Mouse (Mus musculus): Measurements from ENCODE around the gene Fbh1. TPM values are rescaled to one million over a fixed set of nuclear protein-coding genes. Genes with fewer than 3 reads are reported as not detected.
A peak's percentile ranks its signal among the peaks of the same experiment; 100 is the strongest.

Gene Fbh1
- polyA plus RNA-seq, 1 experiment from 2014 or later: 125 TPM

- no peak overlapping the region for H3K9ac ChIP-seq (replicated peaks; ENCODE audit: low read depth, low read length)
- H3K27ac ChIP-seq (ENCODE audit: low read depth, low read length): no peak overlapping the region
- WGBS: 85% methylated on average over 5 of the region's 5 CpGs
- H3K27me3 ChIP-seq (ENCODE audit: control insufficient read depth, insufficient read depth, low read length): peaks cover 10% of the 10 kb centered on the region; the same call in 1 of the 2 replicates
- H3K4me1 ChIP-seq (ENCODE audit: control insufficient read depth, insufficient read depth, low read length): peaks cover 8% of the 10 kb centered on the region; the same call in 1 of the 2 replicates
- no peak for ATAC-seq (ENCODE audit: low read depth)
- H3K36me3 ChIP-seq (ENCODE audit: control insufficient read depth, insufficient read depth, low read length): no peaks in the 10 kb centered on the region
- no peak overlapping the region for H3K4me3 ChIP-seq (ENCODE audit: low read depth, low read length)
- no peak overlapping the region for H3K4me2 ChIP-seq (ENCODE audit: low read depth, low read length)
- H3K9me3 ChIP-seq (ENCODE audit: control insufficient read depth, low read length): no peaks in the 10 kb centered on the region
Measured at GRCm38 (mm10) chr2:11708538-11708937, 68.8 kb downstream of the Fbh1 start.

GRCm38 (mm10) chr2:11706746-11707065 is 70.7 kb downstream of the Fbh1 start:
- no peaks in the 10 kb centered on the region for H3K9me3 ChIP-seq (ENCODE audit: control insufficient read depth, low read length)
- H3K36me3 ChIP-seq (ENCODE audit: control insufficient read depth, insufficient read depth, low read length): no peaks in the 10 kb centered on the region
- peaks cover 8% of the 10 kb centered on the region; the same call in 1 of the 2 replicates for H3K4me1 ChIP-seq (ENCODE audit: control insufficient read depth, insufficient read depth, low read length)
- no peak overlapping the region for H3K9ac ChIP-seq (replicated peaks; ENCODE audit: low read depth, low read length)
- 38% methylated on average over 6 of the region's 6 CpGs for WGBS
- no peak for ATAC-seq (ENCODE audit: low read depth)
- H3K27me3 ChIP-seq (ENCODE audit: control insufficient read depth, insufficient read depth, low read length): peaks cover 10% of the 10 kb centered on the region; the same call in 1 of the 2 replicates
- peak overlapping the region; percentile 99 for H3K4me2 ChIP-seq (ENCODE audit: low read depth, low read length)
- no peak overlapping the region for H3K4me3 ChIP-seq (ENCODE audit: low read depth, low read length)
- no peak overlapping the region for H3K27ac ChIP-seq (ENCODE audit: low read depth, low read length)

GRCm38 (mm10) chr2:11706030-11706745 is 71.2 kb downstream of the Fbh1 start:
- Histone ChIP-seq H3K4me2 (ENCODE audit: low read depth, low read length) (peak overlapping the region; percentile 99), H3K36me3 (ENCODE audit: control insufficient read depth, insufficient read depth, low read length) (no peaks in the 10 kb centered on the region), H3K4me3 (ENCODE audit: low read depth, low read length) (peak overlapping the region; percentile 44), H3K9me3 (ENCODE audit: control insufficient read depth, low read length) (no peaks in the 10 kb centered on the region), H3K9ac (replicated peaks; ENCODE audit: low read depth, low read length) (peak overlapping the region; percentile 55), H3K27me3 (ENCODE audit: control insufficient read depth, insufficient read depth, low read length) (peaks cover 10% of the 10 kb centered on the region; the same call in 1 of the 2 replicates), H3K27ac (ENCODE audit: low read depth, low read length) (no peak overlapping the region), H3K4me1 (ENCODE audit: control insufficient read depth, insufficient read depth, low read length) (peaks cover 8% of the 10 kb centered on the region; the same call in 1 of the 2 replicates)
- 5% methylated on average over 28 of the region's 28 CpGs for WGBS
- ATAC-seq (ENCODE audit: low read depth): peak; percentile 65

- peak within 1 kb of the TSS; percentile 55 for H3K9ac ChIP-seq (replicated peaks; ENCODE audit: low read depth, low read length)
- H3K9me3 ChIP-seq (ENCODE audit: control insufficient read depth, low read length): no peaks in the 10 kb centered on the region
- peaks cover 10% of the 10 kb centered on the region; the same call in 1 of the 2 replicates for H3K27me3 ChIP-seq (ENCODE audit: control insufficient read depth, insufficient read depth, low read length)
- WGBS: under 1% methylated on average over 35 of the region's 37 CpGs
- no peak within 1 kb of the TSS for H3K27ac ChIP-seq (ENCODE audit: low read depth, low read length)
- ATAC-seq (ENCODE audit: low read depth): peak; percentile 79
- H3K4me2 ChIP-seq (ENCODE audit: low read depth, low read length): peak within 1 kb of the TSS; percentile 99
- H3K36me3 ChIP-seq (ENCODE audit: control insufficient read depth, insufficient read depth, low read length): no peaks in the 10 kb centered on the region
- peaks cover 8% of the 10 kb centered on the region; the same call in 1 of the 2 replicates for H3K4me1 ChIP-seq (ENCODE audit: control insufficient read depth, insufficient read depth, low read length)
- H3K4me3 ChIP-seq (ENCODE audit: low read depth, low read length): peak within 1 kb of the TSS; percentile 44
Measured at GRCm38 (mm10) chr2:11705201-11706025, 72.0 kb downstream of the Fbh1 start, which contains the start of gene Il15ra. Il15ra (plus strand) TSS chr2:11705290.

GRCm38 (mm10) chr2:11699905-11700304 is 77.5 kb downstream of the Fbh1 start:
- ATAC-seq (ENCODE audit: low read depth): no peak
- Histone ChIP-seq H3K4me3 (ENCODE audit: low read depth, low read length) (no peak overlapping the region), H3K36me3 (ENCODE audit: control insufficient read depth, insufficient read depth, low read length) (no peaks in the 10 kb centered on the region), H3K4me2 (ENCODE audit: low read depth, low read length) (no peak overlapping the region), H3K9ac (replicated peaks; ENCODE audit: low read depth, low read length) (no peak overlapping the region), H3K4me1 (ENCODE audit: control insufficient read depth, insufficient read depth, low read length) (no peaks in the 10 kb centered on the region), H3K27me3 (ENCODE audit: control insufficient read depth, insufficient read depth, low read length) (no peaks in the 10 kb centered on the region), H3K9me3 (ENCODE audit: control insufficient read depth, low read length) (no peaks in the 10 kb centered on the region), H3K27ac (ENCODE audit: low read depth, low read length) (no peak overlapping the region)
- WGBS: 91% methylated on average over 2 of the region's 2 CpGs

- Histone ChIP-seq H3K4me3 (ENCODE audit: low read depth, low read length) (no peak overlapping the region), H3K9ac (replicated peaks; ENCODE audit: low read depth, low read length) (no peak overlapping the region), H3K27ac (ENCODE audit: low read depth, low read length) (no peak overlapping the region), H3K36me3 (ENCODE audit: control insufficient read depth, insufficient read depth, low read length) (no peaks in the 10 kb centered on the region), H3K4me1 (ENCODE audit: control insufficient read depth, insufficient read depth, low read length) (no peaks in the 10 kb centered on the region), H3K4me2 (ENCODE audit: low read depth, low read length) (no peak overlapping the region), H3K9me3 (ENCODE audit: control insufficient read depth, low read length) (no peaks in the 10 kb centered on the region), H3K27me3 (ENCODE audit: control insufficient read depth, insufficient read depth, low read length) (no peaks in the 10 kb centered on the region)
- 65% methylated on average over 5 of the region's 5 CpGs for WGBS
- ATAC-seq (ENCODE audit: low read depth): no peak
Measured at GRCm38 (mm10) chr2:11698994-11699393, 78.4 kb downstream of the Fbh1 start.

- no peak overlapping the region for H3K4me2 ChIP-seq (ENCODE audit: low read depth, low read length)
- H3K9me3 ChIP-seq (ENCODE audit: control insufficient read depth, low read length): no peaks in the 10 kb centered on the region
- no peaks in the 10 kb centered on the region for H3K27me3 ChIP-seq (ENCODE audit: control insufficient read depth, insufficient read depth, low read length)
- no peak overlapping the region for H3K9ac ChIP-seq (replicated peaks; ENCODE audit: low read depth, low read length)
- H3K27ac ChIP-seq (ENCODE audit: low read depth, low read length): no peak overlapping the region
- no peaks in the 10 kb centered on the region for H3K4me1 ChIP-seq (ENCODE audit: control insufficient read depth, insufficient read depth, low read length)
- no peak overlapping the region for H3K4me3 ChIP-seq (ENCODE audit: low read depth, low read length)
- no peaks in the 10 kb centered on the region for H3K36me3 ChIP-seq (ENCODE audit: control insufficient read depth, insufficient read depth, low read length)
- ATAC-seq (ENCODE audit: low read depth): no peak
- 82% methylated on average over 2 of the region's 2 CpGs for WGBS
Measured at GRCm38 (mm10) chr2:11695867-11696266, 81.5 kb downstream of the Fbh1 start.

GRCm38 (mm10) chr2:11694104-11694503 is 83.3 kb downstream of the Fbh1 start:
- Histone ChIP-seq H3K4me2 (ENCODE audit: low read depth, low read length) (no peak overlapping the region), H3K36me3 (ENCODE audit: control insufficient read depth, insufficient read depth, low read length) (no peaks in the 10 kb centered on the region), H3K4me3 (ENCODE audit: low read depth, low read length) (no peak overlapping the region), H3K9me3 (ENCODE audit: control insufficient read depth, low read length) (no peaks in the 10 kb centered on the region), H3K9ac (replicated peaks; ENCODE audit: low read depth, low read length) (no peak overlapping the region), H3K27me3 (ENCODE audit: control insufficient read depth, insufficient read depth, low read length) (no peaks in the 10 kb centered on the region), H3K4me1 (ENCODE audit: control insufficient read depth, insufficient read depth, low read length) (no peaks in the 10 kb centered on the region), H3K27ac (ENCODE audit: low read depth, low read length) (no peak overlapping the region)
- ATAC-seq (ENCODE audit: low read depth): no peak
- 75% methylated on average over 2 of the region's 2 CpGs for WGBS

- Histone ChIP-seq H3K4me1 (ENCODE audit: control insufficient read depth, insufficient read depth, low read length) (no peaks in the 10 kb centered on the region), H3K4me3 (ENCODE audit: low read depth, low read length) (no peak overlapping the region), H3K4me2 (ENCODE audit: low read depth, low read length) (no peak overlapping the region), H3K9me3 (ENCODE audit: control insufficient read depth, low read length) (no peaks in the 10 kb centered on the region), H3K36me3 (ENCODE audit: control insufficient read depth, insufficient read depth, low read length) (no peaks in the 10 kb centered on the region), H3K27ac (ENCODE audit: low read depth, low read length) (no peak overlapping the region), H3K27me3 (ENCODE audit: control insufficient read depth, insufficient read depth, low read length) (no peaks in the 10 kb centered on the region), H3K9ac (replicated peaks; ENCODE audit: low read depth, low read length) (no peak overlapping the region)
- WGBS: 93% methylated on average over 4 of the region's 4 CpGs
- no peak for ATAC-seq (ENCODE audit: low read depth)
Measured at GRCm38 (mm10) chr2:11693352-11693751, 84.0 kb downstream of the Fbh1 start.
